Mouse (Mus musculus): Measurements from ENCODE around the gene Tbata. TPM values are rescaled to one million over a fixed set of nuclear protein-coding genes. Genes with fewer than 3 reads are reported as not detected.

Tbata gene
- polyA plus RNA-seq, 1 experiment from 2014 or later = not detected

GRCm38 (mm10) chr10:61155611-61156010 lies 16.1 kb upstream of the Tbata start:
- H3K36me3 ChIP-seq (ENCODE audit: control insufficient read depth, insufficient read depth, low read length) = no peaks in the 10 kb centered on the region
- H3K27me3 ChIP-seq (ENCODE audit: control insufficient read depth, insufficient read depth, low read length) = no peaks in the 10 kb centered on the region
- ATAC-seq (ENCODE audit: low FRiP score, low TSS enrichment) (no peak), DNase-seq (no peak)
- H3K4me2 ChIP-seq (ENCODE audit: low read length) = no peak overlapping the region
- no peak overlapping the region for H3K27ac ChIP-seq (replicated peaks; ENCODE audit: low read depth, low read length)
- H3K9me3 ChIP-seq (ENCODE audit: control insufficient read depth, low read length) = no peaks in the 10 kb centered on the region
- WGBS = 84% methylated on average over 3 of the region's 3 CpGs
- no peaks in the 10 kb centered on the region for H3K4me1 ChIP-seq (ENCODE audit: control insufficient read depth, insufficient read depth, low read length)
- H3K9ac ChIP-seq (replicated peaks; ENCODE audit: low read length) = no peak overlapping the region
- H3K4me3 ChIP-seq (replicated peaks; ENCODE audit: low read depth, low read length) = no peak overlapping the region

- no peak overlapping the region for H3K4me3 ChIP-seq (replicated peaks; ENCODE audit: low read depth, low read length)
- no peak overlapping the region for H3K9ac ChIP-seq (replicated peaks; ENCODE audit: low read length)
- H3K4me1 ChIP-seq (ENCODE audit: control insufficient read depth, insufficient read depth, low read length) = no peaks in the 10 kb centered on the region
- DNase-seq (no peak), ATAC-seq (ENCODE audit: low FRiP score, low TSS enrichment) (no peak)
- H3K9me3 ChIP-seq (ENCODE audit: control insufficient read depth, low read length) = no peaks in the 10 kb centered on the region
- no peaks in the 10 kb centered on the region for H3K27me3 ChIP-seq (ENCODE audit: control insufficient read depth, insufficient read depth, low read length)
- WGBS = 92% methylated on average over 2 of the region's 2 CpGs
- H3K4me2 ChIP-seq (ENCODE audit: low read length) = no peak overlapping the region
- H3K36me3 ChIP-seq (ENCODE audit: control insufficient read depth, insufficient read depth, low read length) = no peaks in the 10 kb centered on the region
- no peak overlapping the region for H3K27ac ChIP-seq (replicated peaks; ENCODE audit: low read depth, low read length)
Observed at GRCm38 (mm10) chr10:61156453-61156852, 15.3 kb upstream of the Tbata start.

- 85% methylated on average over 3 of the region's 3 CpGs for WGBS
- no peaks in the 10 kb centered on the region for H3K36me3 ChIP-seq (ENCODE audit: control insufficient read depth, insufficient read depth, low read length)
Observed at GRCm38 (mm10) chr10:61158594-61158993, 13.2 kb upstream of the Tbata start.

GRCm38 (mm10) chr10:61160089-61160488 lies 11.7 kb upstream of the Tbata start:
- Histone ChIP-seq H3K36me3 (ENCODE audit: control insufficient read depth, insufficient read depth, low read length) (no peaks in the 10 kb centered on the region), H3K4me1 (ENCODE audit: control insufficient read depth, insufficient read depth, low read length) (no peaks in the 10 kb centered on the region), H3K4me3 (replicated peaks; ENCODE audit: low read depth, low read length) (no peak overlapping the region), H3K9ac (replicated peaks; ENCODE audit: low read length) (no peak overlapping the region), H3K27ac (replicated peaks; ENCODE audit: low read depth, low read length) (no peak overlapping the region), H3K4me2 (ENCODE audit: low read length) (no peak overlapping the region), H3K27me3 (ENCODE audit: control insufficient read depth, insufficient read depth, low read length) (no peaks in the 10 kb centered on the region), H3K9me3 (ENCODE audit: control insufficient read depth, low read length) (no peaks in the 10 kb centered on the region)
- ATAC-seq (ENCODE audit: low FRiP score, low TSS enrichment) (no peak), DNase-seq (no peak)
- WGBS = 88% methylated on average over 7 of the region's 7 CpGs

More at GRCm38 (mm10) chr10:61158594-61158993, 13.2 kb upstream of the Tbata start:
- Histone ChIP-seq H3K4me3 (replicated peaks; ENCODE audit: low read depth, low read length) (no peak overlapping the region), H3K9me3 (ENCODE audit: control insufficient read depth, low read length) (no peaks in the 10 kb centered on the region), H3K4me2 (ENCODE audit: low read length) (no peak overlapping the region), H3K27ac (replicated peaks; ENCODE audit: low read depth, low read length) (no peak overlapping the region), H3K27me3 (ENCODE audit: control insufficient read depth, insufficient read depth, low read length) (no peaks in the 10 kb centered on the region), H3K4me1 (ENCODE audit: control insufficient read depth, insufficient read depth, low read length) (no peaks in the 10 kb centered on the region), H3K9ac (replicated peaks; ENCODE audit: low read length) (no peak overlapping the region)
- DNase-seq = no peak
- ATAC-seq (ENCODE audit: low FRiP score, low TSS enrichment) = no peak

- H3K9me3 ChIP-seq (ENCODE audit: control insufficient read depth, low read length) = no peaks in the 10 kb centered on the region
- no peaks in the 10 kb centered on the region for H3K36me3 ChIP-seq (ENCODE audit: control insufficient read depth, insufficient read depth, low read length)
- H3K4me2 ChIP-seq (ENCODE audit: low read length) = no peak overlapping the region
- no peak for ATAC-seq (ENCODE audit: low FRiP score, low TSS enrichment)
- no peak for DNase-seq
- no peaks in the 10 kb centered on the region for H3K4me1 ChIP-seq (ENCODE audit: control insufficient read depth, insufficient read depth, low read length)
- no peaks in the 10 kb centered on the region for H3K27me3 ChIP-seq (ENCODE audit: control insufficient read depth, insufficient read depth, low read length)
- 76% methylated on average over 4 of the region's 4 CpGs for WGBS
- H3K9ac ChIP-seq (replicated peaks; ENCODE audit: low read length) = no peak overlapping the region
- no peak overlapping the region for H3K4me3 ChIP-seq (replicated peaks; ENCODE audit: low read depth, low read length)
- H3K27ac ChIP-seq (replicated peaks; ENCODE audit: low read depth, low read length) = no peak overlapping the region
Observed at GRCm38 (mm10) chr10:61160671-61161070, 11.1 kb upstream of the Tbata start.

- Histone ChIP-seq H3K4me1 (ENCODE audit: control insufficient read depth, insufficient read depth, low read length) (no peaks in the 10 kb centered on the region), H3K9me3 (ENCODE audit: control insufficient read depth, low read length) (no peaks in the 10 kb centered on the region), H3K27ac (replicated peaks; ENCODE audit: low read depth, low read length) (no peak overlapping the region), H3K27me3 (ENCODE audit: control insufficient read depth, insufficient read depth, low read length) (no peaks in the 10 kb centered on the region), H3K4me2 (ENCODE audit: low read length) (no peak overlapping the region), H3K4me3 (replicated peaks; ENCODE audit: low read depth, low read length) (no peak overlapping the region), H3K36me3 (ENCODE audit: control insufficient read depth, insufficient read depth, low read length) (no peaks in the 10 kb centered on the region), H3K9ac (replicated peaks; ENCODE audit: low read length) (no peak overlapping the region)
- no peak for DNase-seq
- ATAC-seq (ENCODE audit: low FRiP score, low TSS enrichment) = no peak
- WGBS = 75% methylated on average over 3 of the region's 3 CpGs
Observed at GRCm38 (mm10) chr10:61162366-61162765, 9.4 kb upstream of the Tbata start.

GRCm38 (mm10) chr10:61167333-61168096 lies 4.2 kb upstream of the Tbata start:
- Histone ChIP-seq H3K27ac (replicated peaks; ENCODE audit: low read depth, low read length) (no peak overlapping the region), H3K4me3 (replicated peaks; ENCODE audit: low read depth, low read length) (no peak overlapping the region), H3K4me2 (ENCODE audit: low read length) (no peak overlapping the region), H3K9me3 (ENCODE audit: control insufficient read depth, low read length) (no peaks in the 10 kb centered on the region), H3K36me3 (ENCODE audit: control insufficient read depth, insufficient read depth, low read length) (no peaks in the 10 kb centered on the region), H3K27me3 (ENCODE audit: control insufficient read depth, insufficient read depth, low read length) (no peaks in the 10 kb centered on the region), H3K9ac (replicated peaks; ENCODE audit: low read length) (no peak overlapping the region), H3K4me1 (ENCODE audit: control insufficient read depth, insufficient read depth, low read length) (no peaks in the 10 kb centered on the region)
- DNase-seq (no peak), ATAC-seq (ENCODE audit: low FRiP score, low TSS enrichment) (no peak)
- WGBS = 78% methylated on average over 9 of the region's 9 CpGs

GRCm38 (mm10) chr10:61168393-61168792 lies 3.4 kb upstream of the Tbata start:
- Histone ChIP-seq H3K9ac (replicated peaks; ENCODE audit: low read length) (no peak overlapping the region), H3K9me3 (ENCODE audit: control insufficient read depth, low read length) (no peaks in the 10 kb centered on the region), H3K36me3 (ENCODE audit: control insufficient read depth, insufficient read depth, low read length) (no peaks in the 10 kb centered on the region), H3K4me2 (ENCODE audit: low read length) (no peak overlapping the region), H3K27ac (replicated peaks; ENCODE audit: low read depth, low read length) (no peak overlapping the region), H3K4me3 (replicated peaks; ENCODE audit: low read depth, low read length) (no peak overlapping the region), H3K27me3 (ENCODE audit: control insufficient read depth, insufficient read depth, low read length) (no peaks in the 10 kb centered on the region), H3K4me1 (ENCODE audit: control insufficient read depth, insufficient read depth, low read length) (no peaks in the 10 kb centered on the region)
- no peak for ATAC-seq (ENCODE audit: low FRiP score, low TSS enrichment)
- DNase-seq = no peak
- WGBS = 49% methylated on average over 2 of the region's 2 CpGs

- H3K27ac ChIP-seq (replicated peaks; ENCODE audit: low read depth, low read length) = no peak overlapping the region
- no peaks in the 10 kb centered on the region for H3K4me1 ChIP-seq (ENCODE audit: control insufficient read depth, insufficient read depth, low read length)
- H3K4me3 ChIP-seq (replicated peaks; ENCODE audit: low read depth, low read length) = no peak overlapping the region
- no peak overlapping the region for H3K9ac ChIP-seq (replicated peaks; ENCODE audit: low read length)
- H3K9me3 ChIP-seq (ENCODE audit: control insufficient read depth, low read length) = no peaks in the 10 kb centered on the region
- H3K36me3 ChIP-seq (ENCODE audit: control insufficient read depth, insufficient read depth, low read length) = no peaks in the 10 kb centered on the region
- no peaks in the 10 kb centered on the region for H3K27me3 ChIP-seq (ENCODE audit: control insufficient read depth, insufficient read depth, low read length)
- ATAC-seq (ENCODE audit: low FRiP score, low TSS enrichment) (no peak), DNase-seq (no peak)
- no peak overlapping the region for H3K4me2 ChIP-seq (ENCODE audit: low read length)
- 80% methylated on average over 4 of the region's 4 CpGs for WGBS
Observed at GRCm38 (mm10) chr10:61172496-61172895, 742 bp downstream of the Tbata start.

All from midbrain, embryonic 14.5 days (tissue).